Mouse (Mus musculus) lung, postnatal 0 days (tissue): Measurements from ENCODE around the gene Cct8l1. TPM values are rescaled to one million over a fixed set of nuclear protein-coding genes. Genes with fewer than 3 reads are reported as not detected.

ENCODE experiments used
- ATAC-seq: fragments of 200-750 bp; cut with Nextera tagmentation; 2 replicates; pipeline ENCODE4 v1.8.0; 2017; ENCODE audit warnings: moderate library complexity
- DNase-seq: peaks from one replicate; pipeline ENCODE4 v3.0.0-alpha.2; 2016; ENCODE audit warnings: low spot score
- H3K27ac ChIP-seq: fragments of 300-500 bp; sonication (generic); 2 replicates; pipeline ENCODE4 v1.5.1; 2014; ENCODE audit warnings: antibody characterized with exemption, mild to moderate bottlenecking, low read length, mixed read lengths
- H3K27me3 ChIP-seq: fragments of 300-500 bp; sonication (generic); replicated peaks from 2 replicates; pipeline ENCODE4 v1.6.1; 2014; ENCODE audit warnings: low read length, mixed read lengths; ENCODE audit not compliant: insufficient read depth
- H3K36me3 ChIP-seq: fragments of 300-500 bp; sonication (generic); 2 replicates; pipeline ENCODE4 v1.6.1; 2014; ENCODE audit warnings: low read length, mixed read lengths; ENCODE audit not compliant: insufficient read depth
- H3K4me1 ChIP-seq: fragments of 300-500 bp; sonication (generic); 2 replicates; pipeline ENCODE4 v1.6.1; 2014; ENCODE audit warnings: antibody characterized with exemption, low read depth, low read length, mixed read lengths; ENCODE audit not compliant: insufficient read depth
- H3K4me2 ChIP-seq: fragments of 300-500 bp; sonication (generic); replicated peaks from 2 replicates; pipeline ENCODE4 v1.6.1; 2014; ENCODE audit warnings: low read depth, mild to moderate bottlenecking, low read length, moderate library complexity, mixed read lengths
- H3K4me3 ChIP-seq: fragments of 300-500 bp; sonication (generic); 2 replicates; pipeline ENCODE4 v1.5.1; 2014; ENCODE audit warnings: low read depth, low read length
- H3K9ac ChIP-seq: fragments of 300-500 bp; sonication (generic); replicated peaks from 2 replicates; pipeline ENCODE4 v1.6.1; 2014; ENCODE audit warnings: low read depth, mild to moderate bottlenecking
- H3K9me3 ChIP-seq: fragments of 300-500 bp; sonication (generic); 2 replicates; pipeline ENCODE4 v1.6.1; 2016; ENCODE audit warnings: low read length, mixed read lengths
- CTCF ChIP-seq: IDR thresholded peaks from 2 replicates; pipeline ENCODE4 v1.5.1; 2016; ENCODE audit warnings: antibody characterized with exemption, mild to moderate bottlenecking
- EP300 ChIP-seq: IDR thresholded peaks from 2 replicates; pipeline ENCODE4 v1.6.1; 2016; ENCODE audit warnings: antibody characterized with exemption, mild to moderate bottlenecking, control low read depth
- WGBS: fragments of 180-500 bp; shearing (Covaris S2); extraction: QIAGEN DNeasy Blood & Tissue Kit; methylation state at CpG from one replicate; pipeline ENCODE4 v1.1.7; 2014; 5-methylcytosine and 5-hydroxymethylcytosine counted together
- polyA plus RNA-seq: library from polyadenylated mRNA; unstranded; fragments of >200 nt; fragmentation: Nextera tagmentation; extraction: Ambion mirVana; gene quantifications from 2 replicates; pipeline ENCODE4 v1.2.1, GENCODE M21; 2015

Gene Cct8l1
- polyA plus RNA-seq, 1 experiment from 2014 or later: not detected

DNA sequence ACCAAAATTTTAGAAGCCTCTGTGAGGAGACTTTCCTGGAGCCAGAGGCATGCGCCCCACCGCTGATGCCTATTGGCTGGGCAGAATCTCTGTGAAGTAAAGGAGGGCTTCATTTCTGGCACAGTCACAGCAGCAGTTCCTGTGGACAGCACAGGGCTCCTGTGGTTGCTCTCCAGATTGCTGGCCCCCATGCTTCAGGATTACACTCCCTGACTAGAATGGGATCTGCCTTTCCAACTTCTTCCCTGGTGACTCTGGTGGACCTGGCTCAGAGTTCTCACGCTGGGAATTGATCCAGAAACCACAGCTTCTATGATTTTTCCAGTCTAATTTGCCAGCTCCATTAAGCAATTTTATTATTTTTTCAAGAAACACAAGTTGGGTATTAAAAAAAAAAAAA is 28.2 kb downstream of the Cct8l1 start:
- Histone ChIP-seq H3K4me1 (no peaks in the 10 kb centered on the region), H3K9me3 (no peaks in the 10 kb centered on the region), H3K4me2 (no peak overlapping the region), H3K27me3 (no peaks in the 10 kb centered on the region), H3K4me3 (no peak overlapping the region), H3K9ac (no peak overlapping the region), H3K36me3 (no peaks in the 10 kb centered on the region), H3K27ac (no peak overlapping the region)
- ATAC-seq (no peak), DNase-seq (no peak)
- TF ChIP-seq CTCF (no peak), EP300 (no peak)
- WGBS: 79% methylated on average over 3 of the region's 3 CpGs

DNA sequence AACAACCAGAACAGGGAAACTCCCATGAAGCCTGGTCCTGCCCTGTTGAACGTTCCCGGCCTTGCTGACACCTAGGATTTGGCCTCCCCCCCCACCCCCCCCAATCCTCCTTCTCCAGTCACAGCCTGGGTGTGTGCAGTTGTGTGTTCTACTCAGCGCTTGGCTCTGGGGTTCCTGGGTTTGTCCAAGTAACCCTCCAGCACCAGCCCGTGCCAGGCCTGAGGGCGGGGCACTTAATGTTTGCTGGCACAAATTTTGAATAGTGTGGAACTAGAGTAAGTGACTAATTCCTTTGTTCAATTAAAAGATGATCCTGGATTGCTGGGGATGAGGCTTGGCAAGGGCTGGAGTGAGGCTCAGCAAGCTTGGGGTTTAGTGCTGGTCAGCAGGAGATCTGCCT is 28.7 kb downstream of the Cct8l1 start:
- Histone ChIP-seq H3K4me1 (no peaks in the 10 kb centered on the region), H3K27ac (no peak overlapping the region), H3K9me3 (no peaks in the 10 kb centered on the region), H3K4me3 (no peak overlapping the region), H3K27me3 (no peaks in the 10 kb centered on the region), H3K4me2 (no peak overlapping the region), H3K9ac (no peak overlapping the region), H3K36me3 (no peaks in the 10 kb centered on the region)
- no peak for ATAC-seq
- no peak for TF ChIP-seq CTCF
- no peak for TF ChIP-seq EP300
- WGBS: 60% methylated on average over 5 of the region's 5 CpGs
- no peak for DNase-seq

DNA sequence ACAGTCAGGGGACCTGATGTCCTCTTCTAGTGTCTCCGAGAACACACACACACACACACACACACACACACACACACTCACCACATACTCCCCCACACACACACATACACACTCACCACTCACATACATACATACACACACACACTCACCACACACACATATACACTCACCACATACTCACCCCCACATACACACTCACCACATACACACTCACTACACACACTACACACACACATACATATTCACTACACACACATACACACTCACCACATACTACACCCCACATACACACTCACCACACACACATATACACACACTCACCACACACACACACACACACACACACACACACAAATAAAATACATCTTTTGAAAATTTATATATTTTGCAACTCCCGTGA is 31.0 kb downstream of the Cct8l1 start:
- DNase-seq: no peak
- Histone ChIP-seq H3K9me3 (no peaks in the 10 kb centered on the region), H3K4me2 (no peak overlapping the region), H3K9ac (no peak overlapping the region), H3K4me1 (no peaks in the 10 kb centered on the region), H3K27me3 (no peaks in the 10 kb centered on the region), H3K27ac (no peak overlapping the region), H3K36me3 (no peaks in the 10 kb centered on the region), H3K4me3 (no peak overlapping the region)
- 80% methylated on average over 2 of the region's 2 CpGs for WGBS
- no peak for ATAC-seq
- TF ChIP-seq CTCF (no peak), EP300 (no peak)

DNA sequence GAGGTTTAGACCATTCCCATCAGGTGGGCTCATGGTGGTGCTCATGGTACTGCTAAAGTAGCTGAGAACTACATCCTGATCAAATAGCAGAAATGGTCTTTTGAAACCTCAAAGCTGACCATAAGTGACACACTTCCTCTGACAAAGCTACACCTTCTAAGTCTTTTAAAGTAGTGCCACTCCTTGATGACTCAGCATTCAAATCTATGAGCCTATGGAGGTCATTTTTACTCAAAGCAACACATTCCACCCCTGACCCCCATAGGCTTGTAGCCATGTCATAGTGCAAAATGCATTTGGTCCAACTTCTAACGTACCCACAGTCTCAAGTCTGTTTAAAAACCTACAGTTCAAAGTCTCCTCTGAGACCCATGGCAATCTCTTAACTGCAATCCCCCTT is 35.0 kb downstream of the Cct8l1 start:
- Histone ChIP-seq H3K4me2 (no peak overlapping the region), H3K27me3 (no peaks in the 10 kb centered on the region), H3K36me3 (no peaks in the 10 kb centered on the region), H3K27ac (no peak overlapping the region), H3K4me1 (no peaks in the 10 kb centered on the region), H3K9ac (no peak overlapping the region), H3K4me3 (no peak overlapping the region), H3K9me3 (no peaks in the 10 kb centered on the region)
- ATAC-seq (no peak), DNase-seq (no peak)
- TF ChIP-seq EP300 (no peak), CTCF (no peak)
- WGBS: 59% methylated on average over 1 of the region's 1 CpGs

DNA sequence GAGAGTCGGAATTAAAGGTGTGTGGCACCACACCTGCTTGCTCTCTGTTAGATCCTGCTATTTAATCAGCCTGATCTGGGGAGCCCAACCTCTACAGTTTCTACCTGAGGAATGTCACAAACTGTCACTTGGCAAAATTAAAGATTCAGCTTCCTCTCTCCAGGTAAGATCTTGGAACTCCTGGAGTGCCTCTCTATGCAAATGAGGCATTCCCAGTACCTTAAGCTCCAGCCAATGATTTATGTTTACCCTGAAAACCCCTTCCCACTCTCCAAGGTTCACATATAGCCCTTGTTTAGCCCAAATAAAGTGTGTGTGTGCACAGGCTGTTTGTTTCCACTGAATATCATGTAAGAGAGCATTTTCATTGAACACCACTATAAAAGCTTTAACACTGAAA is 38.3 kb downstream of the Cct8l1 start:
- Histone ChIP-seq H3K4me1 (no peaks in the 10 kb centered on the region), H3K4me3 (no peak overlapping the region), H3K27ac (no peak overlapping the region), H3K36me3 (no peaks in the 10 kb centered on the region), H3K9ac (no peak overlapping the region), H3K9me3 (no peaks in the 10 kb centered on the region), H3K27me3 (no peaks in the 10 kb centered on the region), H3K4me2 (no peak overlapping the region)
- DNase-seq: no peak
- no peak for TF ChIP-seq CTCF
- no peak for TF ChIP-seq EP300
- ATAC-seq: no peak
- WGBS: 67% methylated on average over 1 of the region's 1 CpGs

DNA sequence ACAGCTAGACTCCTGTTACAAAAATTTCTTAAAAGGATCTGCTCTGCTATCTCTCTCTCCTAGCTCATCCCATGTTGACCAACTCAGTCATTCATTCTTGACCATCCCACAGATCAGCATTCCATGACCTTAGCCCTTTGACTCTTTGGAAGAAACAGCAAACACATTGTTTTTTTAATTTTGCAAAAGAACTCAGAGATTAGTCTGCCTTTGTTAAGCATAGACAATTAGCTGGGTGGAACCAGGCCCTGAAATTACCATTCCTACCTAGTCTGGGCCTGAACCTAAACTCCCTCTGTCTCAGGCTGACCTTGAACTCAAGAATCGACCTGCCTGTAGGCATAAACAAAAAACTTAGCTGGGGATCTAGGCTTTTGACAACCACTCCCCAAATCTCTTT is 38.8 kb downstream of the Cct8l1 start:
- Histone ChIP-seq H3K27ac (no peak overlapping the region), H3K4me1 (no peaks in the 10 kb centered on the region), H3K36me3 (no peaks in the 10 kb centered on the region), H3K9ac (no peak overlapping the region), H3K4me2 (no peak overlapping the region), H3K27me3 (no peaks in the 10 kb centered on the region), H3K4me3 (no peak overlapping the region), H3K9me3 (no peaks in the 10 kb centered on the region)
- no peak for DNase-seq
- WGBS: 23% methylated on average over 1 of the region's 1 CpGs
- TF ChIP-seq EP300 (no peak), CTCF (no peak)
- ATAC-seq: no peak

DNA sequence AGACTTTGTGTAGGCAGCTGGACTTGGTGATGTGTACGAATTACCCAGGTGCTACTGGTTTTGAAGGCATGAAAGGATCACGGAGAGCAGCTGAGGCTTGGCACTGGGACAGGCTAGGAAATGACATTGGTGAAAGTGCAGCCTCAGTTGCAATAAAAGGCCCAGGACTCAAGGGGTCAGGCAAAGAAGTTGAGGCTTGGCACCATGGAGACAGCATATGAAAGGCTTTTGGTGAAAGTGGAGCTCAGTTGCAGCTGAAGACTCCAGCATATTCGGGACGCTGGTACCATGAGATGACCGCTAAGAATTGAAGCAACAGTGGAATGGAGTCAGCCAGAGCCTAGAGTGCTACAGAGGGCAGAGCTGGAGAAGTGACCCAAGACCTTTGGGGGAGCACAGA is 39.8 kb downstream of the Cct8l1 start:
- ATAC-seq (no peak), DNase-seq (no peak)
- H3K27ac ChIP-seq: no peak overlapping the region
- no peaks in the 10 kb centered on the region for H3K9me3 ChIP-seq
- 81% methylated on average over 5 of the region's 5 CpGs for WGBS
- TF ChIP-seq EP300 (no peak), CTCF (no peak)
- H3K36me3 ChIP-seq: no peaks in the 10 kb centered on the region
- H3K4me3 ChIP-seq: no peak overlapping the region
- H3K4me2 ChIP-seq: no peak overlapping the region
- no peaks in the 10 kb centered on the region for H3K4me1 ChIP-seq
- H3K27me3 ChIP-seq: no peaks in the 10 kb centered on the region
- no peak overlapping the region for H3K9ac ChIP-seq
